Mouse (Mus musculus) testis, adult 2 months (tissue): ENCODE data around the gene Lama2. TPM values are rescaled to one million over a fixed set of nuclear protein-coding genes. Genes with fewer than 3 reads are reported as not detected.

Experiments
- H3K27ac ChIP-seq: fragments of 200-500 bp; 2 replicates; pipeline ENCODE4 v1.5.1; 2012; ENCODE audit warnings: low read depth, low read length; ENCODE audit not compliant: control insufficient read depth, insufficient read depth
- H3K27me3 ChIP-seq: fragments of 200-500 bp; 2 replicates; pipeline ENCODE4 v1.6.1; 2012; ENCODE audit warnings: mild to moderate bottlenecking, low read length, moderate library complexity; ENCODE audit not compliant: control insufficient read depth, insufficient read depth
- H3K36me3 ChIP-seq: fragments of 200-500 bp; 2 replicates; pipeline ENCODE4 v1.6.1; 2012; ENCODE audit warnings: mild to moderate bottlenecking, low read length; ENCODE audit not compliant: control insufficient read depth, insufficient read depth
- H3K4me1 ChIP-seq: fragments of 200-500 bp; 2 replicates; pipeline ENCODE4 v1.6.1; 2012; ENCODE audit warnings: low read length; ENCODE audit not compliant: control insufficient read depth, insufficient read depth
- H3K4me3 ChIP-seq: fragments of 200-500 bp; 2 replicates; pipeline ENCODE4 v1.5.1; 2012; ENCODE audit warnings: low read depth, mild to moderate bottlenecking, low read length, moderate library complexity, mixed read lengths; ENCODE audit not compliant: control insufficient read depth
- CTCF ChIP-seq: fragments of 200-500 bp; IDR thresholded peaks from 2 replicates; pipeline ENCODE4 v1.5.1; 2012; ENCODE audit warnings: low read depth, mild to moderate bottlenecking, inconsistent platforms, low read length, moderate library complexity; ENCODE audit not compliant: control insufficient read depth, insufficient read depth, insufficient replicate concordance
- POLR2A ChIP-seq: fragments of 200-500 bp; IDR thresholded peaks from 2 replicates; pipeline ENCODE4 v1.6.1; 2012; ENCODE audit warnings: low read depth, mild to moderate bottlenecking, inconsistent platforms, low read length, moderate library complexity; ENCODE audit not compliant: control insufficient read depth
- polyA plus RNA-seq: library from polyadenylated mRNA; depleted of rRNA; stranded (reverse); fragments of >200 nt; gene quantifications from 2 replicates; pipeline ENCODE4 v1.2.3, GENCODE M21; 2012

Gene Lama2
- polyA plus RNA-seq, 1 experiment = 6.8 TPM

DNA sequence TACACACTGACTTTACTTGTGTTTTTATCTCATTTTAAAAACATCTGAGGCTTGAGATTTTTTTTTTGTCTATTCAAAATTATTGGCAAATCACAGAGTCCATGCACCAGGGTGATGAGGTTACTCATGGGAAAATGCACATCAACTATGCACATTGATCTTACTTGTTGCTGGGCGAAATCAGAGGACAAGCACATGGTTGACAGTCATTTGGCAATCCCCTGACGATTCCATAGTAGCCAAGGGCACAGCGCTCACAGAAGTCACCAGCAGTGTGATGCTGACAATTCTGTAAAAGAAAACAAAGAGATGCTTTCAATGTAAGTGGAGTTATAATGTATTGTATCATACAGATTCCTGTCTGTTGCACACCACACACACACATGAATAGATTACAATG, 454.8 kb downstream of the Lama2 start:
- H3K36me3 ChIP-seq = no peaks in the 10 kb centered on the region
- TF ChIP-seq CTCF (no peak), POLR2A (no peak)

GRCm38 (mm10) chr10:27162364-27162763, 457.2 kb downstream of the Lama2 start:
- Histone ChIP-seq H3K4me1 (no peaks in the 10 kb centered on the region), H3K36me3 (no peaks in the 10 kb centered on the region), H3K27ac (no peak overlapping the region), H3K4me3 (no peak overlapping the region), H3K27me3 (no peaks in the 10 kb centered on the region)
- TF ChIP-seq CTCF (no peak), POLR2A (no peak)

More for the DNA sequence above, 454.8 kb downstream of the Lama2 start:
- Histone ChIP-seq H3K27me3 (no peaks in the 10 kb centered on the region), H3K4me3 (no peak overlapping the region), H3K27ac (no peak overlapping the region), H3K4me1 (no peaks in the 10 kb centered on the region)

DNA sequence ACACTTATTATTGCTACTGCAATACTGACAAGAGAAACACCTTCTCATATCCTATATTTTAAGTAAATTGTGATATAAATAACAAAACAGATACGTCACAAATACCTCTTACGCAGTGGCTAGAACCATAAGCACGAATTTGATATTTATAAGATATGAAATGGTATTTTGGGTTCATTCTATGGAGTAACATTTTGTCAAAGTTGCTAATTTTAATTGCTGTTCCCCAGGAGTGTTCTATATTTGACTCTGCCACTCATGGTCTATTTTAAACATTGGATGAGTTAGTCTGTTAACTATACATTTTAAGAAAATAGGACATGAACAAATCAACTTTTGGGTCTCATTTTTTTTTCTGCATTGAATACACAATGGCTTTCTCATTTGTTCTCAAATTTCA, 469.3 kb downstream of the Lama2 start:
- TF ChIP-seq CTCF = no peak
- no peak for TF ChIP-seq POLR2A
- Histone ChIP-seq H3K4me3 (no peak overlapping the region), H3K27ac (no peak overlapping the region), H3K27me3 (no peaks in the 10 kb centered on the region), H3K36me3 (no peaks in the 10 kb centered on the region), H3K4me1 (no peaks in the 10 kb centered on the region)

DNA sequence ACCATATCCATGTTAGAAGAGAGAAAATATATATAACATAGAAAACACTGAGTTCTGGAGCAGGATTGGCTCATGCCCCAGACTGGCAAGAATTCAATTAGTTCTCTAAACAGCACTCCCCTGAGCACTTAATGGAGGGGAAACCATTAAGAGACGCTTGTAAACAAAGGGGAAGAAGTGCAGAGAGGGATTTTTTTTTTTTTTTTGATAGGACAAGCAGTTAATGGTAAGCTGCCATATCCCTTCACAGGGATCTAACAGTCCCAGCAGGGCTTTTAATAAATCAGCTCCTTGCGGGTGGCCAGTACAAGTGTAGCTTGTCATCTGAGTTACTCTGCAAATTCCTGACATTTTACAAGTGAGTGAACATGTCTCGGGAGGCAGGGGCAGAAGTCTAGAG, 479.1 kb downstream of the Lama2 start:
- no peak for TF ChIP-seq CTCF
- TF ChIP-seq POLR2A = no peak
- no peak overlapping the region for H3K4me3 ChIP-seq
- no peaks in the 10 kb centered on the region for H3K4me1 ChIP-seq
- H3K27me3 ChIP-seq = no peaks in the 10 kb centered on the region
- no peak overlapping the region for H3K27ac ChIP-seq
- no peaks in the 10 kb centered on the region for H3K36me3 ChIP-seq

GRCm38 (mm10) chr10:27135768-27136167, 483.8 kb downstream of the Lama2 start:
- H3K4me3 ChIP-seq = no peak overlapping the region
- H3K27me3 ChIP-seq = no peaks in the 10 kb centered on the region
- no peak overlapping the region for H3K27ac ChIP-seq
- no peaks in the 10 kb centered on the region for H3K36me3 ChIP-seq
- H3K4me1 ChIP-seq = no peaks in the 10 kb centered on the region
- no peak for TF ChIP-seq POLR2A
- TF ChIP-seq CTCF = no peak

DNA sequence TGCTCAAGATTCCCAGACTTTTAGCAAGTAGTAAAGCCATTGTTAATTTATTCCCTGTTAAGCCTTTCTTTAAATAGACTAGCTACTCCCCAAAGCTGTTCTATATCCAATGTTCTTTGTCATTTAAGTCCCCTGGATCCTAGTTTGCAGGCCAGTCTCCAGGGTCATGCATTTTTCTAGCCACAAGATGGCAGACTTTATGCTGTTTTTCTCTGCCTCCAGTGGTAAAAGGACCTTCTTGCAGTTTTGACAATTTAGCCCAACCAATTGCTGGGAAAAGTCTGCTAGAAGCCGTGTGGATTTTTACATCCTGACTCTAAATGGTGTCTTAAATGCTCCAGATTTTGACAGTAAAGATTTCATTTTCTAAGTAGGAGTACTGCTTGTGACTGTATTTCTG, 486.4 kb downstream of the Lama2 start:
- TF ChIP-seq POLR2A (no peak), CTCF (no peak)
- no peak overlapping the region for H3K27ac ChIP-seq
- no peak overlapping the region for H3K4me3 ChIP-seq
- no peaks in the 10 kb centered on the region for H3K36me3 ChIP-seq
- H3K4me1 ChIP-seq = no peaks in the 10 kb centered on the region
- H3K27me3 ChIP-seq = no peaks in the 10 kb centered on the region

DNA sequence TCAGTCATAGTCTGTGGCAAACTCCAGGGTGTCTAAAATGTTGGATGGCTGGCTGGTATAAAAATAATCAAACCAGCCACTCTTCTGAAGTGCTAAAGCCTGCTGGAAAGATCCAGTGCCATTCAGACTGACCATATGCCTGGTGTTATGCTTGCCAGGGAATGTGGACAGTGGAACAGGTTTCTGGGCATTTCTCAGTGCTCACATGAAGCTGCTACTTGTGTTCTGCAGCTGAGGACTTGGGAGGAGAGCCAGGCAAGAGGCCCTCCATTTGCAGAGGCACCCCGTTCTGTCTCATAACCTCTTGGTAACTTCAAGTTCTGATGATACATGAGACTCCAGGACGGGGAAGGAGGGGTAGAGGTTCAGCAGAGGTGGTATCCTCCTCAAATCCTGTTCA, 492.1 kb downstream of the Lama2 start:
- Histone ChIP-seq H3K27ac (no peak overlapping the region), H3K36me3 (no peaks in the 10 kb centered on the region), H3K4me3 (no peak overlapping the region), H3K4me1 (no peaks in the 10 kb centered on the region), H3K27me3 (no peaks in the 10 kb centered on the region)
- TF ChIP-seq POLR2A (no peak), CTCF (no peak)

- Histone ChIP-seq H3K4me3 (no peak overlapping the region), H3K27ac (no peak overlapping the region), H3K36me3 (no peaks in the 10 kb centered on the region), H3K27me3 (no peaks in the 10 kb centered on the region), H3K4me1 (no peaks in the 10 kb centered on the region)
- TF ChIP-seq POLR2A (no peak), CTCF (no peak)
These were observed 495.8 kb downstream of the Lama2 start for GRCm38 (mm10) chr10:27123763-27124162.
